Mouse (Mus musculus): ENCODE results near the gene Dlg2. TPM values are rescaled to one million over a fixed set of nuclear protein-coding genes. Genes with fewer than 3 reads are reported as not detected.

Gene Dlg2
- polyA plus RNA-seq, 1 experiment from 2014 or later = 8.1 TPM

DNA sequence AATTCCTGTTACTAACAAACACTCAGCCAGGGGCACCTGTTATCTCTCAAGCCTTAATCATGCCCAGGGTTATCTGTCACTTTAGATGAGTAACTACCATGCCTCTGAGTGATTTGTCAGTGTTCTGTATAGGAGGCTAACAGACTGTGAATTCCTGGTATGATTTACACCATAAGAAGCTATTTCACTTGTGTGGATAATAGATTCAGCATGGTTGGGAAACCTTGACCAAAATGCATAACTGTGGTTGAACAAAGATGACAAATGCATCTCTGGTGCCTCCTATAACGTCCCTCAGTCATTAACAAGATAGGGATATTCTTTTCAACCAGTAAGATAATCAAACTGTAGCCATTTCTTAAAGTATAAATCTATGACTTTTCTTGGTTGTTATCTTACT lies 1341.5 kb downstream of the Dlg2 start:
- ATAC-seq (ENCODE audit: low FRiP score, low read depth) = no peak
- H3K36me3 ChIP-seq = no peaks in the 10 kb centered on the region
- no peaks in the 10 kb centered on the region for H3K4me1 ChIP-seq
- 59% methylated on average over 1 of the region's 1 CpGs for WGBS
- no peaks in the 10 kb centered on the region for H3K27me3 ChIP-seq (replicated peaks)
- no peak overlapping the region for H3K9ac ChIP-seq
- H3K4me3 ChIP-seq = no peak overlapping the region
- H3K27ac ChIP-seq = no peak overlapping the region
- no peaks in the 10 kb centered on the region for H3K9me3 ChIP-seq
- no peak overlapping the region for H3K4me2 ChIP-seq (replicated peaks)

DNA sequence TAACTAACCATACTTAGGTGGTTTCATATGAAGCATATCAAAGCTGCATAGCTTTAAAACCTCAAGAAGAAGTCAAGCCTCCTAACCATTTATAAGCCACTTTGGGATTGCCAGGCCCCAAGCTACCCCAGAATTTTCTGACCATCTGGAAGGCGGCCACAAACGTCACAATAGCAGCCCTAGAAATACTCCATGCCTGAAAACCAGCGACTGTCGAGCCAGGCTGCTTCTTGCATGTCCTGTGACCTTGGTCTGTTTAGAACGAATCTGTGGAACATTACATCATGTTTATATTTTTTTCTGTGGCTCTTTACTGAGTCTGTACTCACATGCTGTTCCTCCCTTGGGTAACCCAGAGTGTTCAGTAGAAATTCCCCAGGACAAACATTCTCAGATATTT lies 1355.7 kb downstream of the Dlg2 start:
- Histone ChIP-seq H3K27ac (no peak overlapping the region), H3K9ac (no peak overlapping the region), H3K9me3 (no peaks in the 10 kb centered on the region), H3K36me3 (no peaks in the 10 kb centered on the region), H3K4me2 (replicated peaks) (no peak overlapping the region), H3K27me3 (replicated peaks) (no peaks in the 10 kb centered on the region), H3K4me1 (no peaks in the 10 kb centered on the region), H3K4me3 (no peak overlapping the region)
- WGBS = 86% methylated on average over 5 of the region's 5 CpGs
- ATAC-seq (ENCODE audit: low FRiP score, low read depth) = no peak

DNA sequence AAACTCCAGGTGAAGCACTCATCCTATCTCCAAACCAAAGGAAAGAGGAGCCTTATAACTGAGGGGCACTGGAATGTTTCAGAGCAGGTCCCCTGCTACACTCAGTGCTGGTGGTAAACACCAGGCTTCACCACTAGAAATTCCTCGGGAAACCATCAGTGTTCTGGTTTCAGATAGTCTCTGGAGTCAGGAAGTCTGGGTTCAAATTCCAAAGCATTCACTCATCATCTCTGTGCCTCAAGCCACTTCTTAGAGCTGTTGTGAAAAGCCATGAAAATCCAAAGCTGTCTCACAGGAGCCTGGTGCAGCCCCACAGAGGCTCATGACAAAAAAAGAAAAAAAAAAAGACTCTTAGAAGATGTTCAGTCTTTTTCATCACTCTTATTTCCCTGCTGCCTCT lies 1369.3 kb downstream of the Dlg2 start:
- Histone ChIP-seq H3K4me1 (no peaks in the 10 kb centered on the region), H3K27ac (no peak overlapping the region), H3K4me2 (replicated peaks) (no peak overlapping the region), H3K9me3 (no peaks in the 10 kb centered on the region), H3K36me3 (no peaks in the 10 kb centered on the region), H3K27me3 (replicated peaks) (no peaks in the 10 kb centered on the region), H3K4me3 (no peak overlapping the region), H3K9ac (no peak overlapping the region)
- no peak for ATAC-seq (ENCODE audit: low FRiP score, low read depth)
- 50% methylated on average over 1 of the region's 1 CpGs for WGBS

DNA sequence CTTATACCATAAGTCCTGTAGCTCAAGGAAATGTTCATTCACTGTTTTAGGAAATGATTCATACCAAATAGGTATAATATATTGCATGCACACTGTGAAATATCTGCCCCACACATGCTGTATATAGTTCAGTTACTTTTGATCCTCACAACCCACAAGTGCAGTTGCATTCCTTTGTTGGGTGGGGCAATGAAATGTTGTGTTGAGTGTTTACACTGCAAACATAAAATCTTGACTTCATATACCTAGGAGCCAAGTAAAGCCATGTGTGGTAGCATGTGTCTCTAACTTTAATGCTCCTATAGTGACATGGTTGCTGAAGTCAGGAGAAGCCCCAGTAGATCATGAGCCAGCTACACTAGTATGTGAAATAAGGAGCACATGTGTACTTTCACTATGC lies 1372.9 kb downstream of the Dlg2 start:
- no peaks in the 10 kb centered on the region for H3K9me3 ChIP-seq
- no peaks in the 10 kb centered on the region for H3K36me3 ChIP-seq
- H3K27me3 ChIP-seq (replicated peaks) = no peaks in the 10 kb centered on the region
- no peaks in the 10 kb centered on the region for H3K4me1 ChIP-seq
- no peak overlapping the region for H3K27ac ChIP-seq
- H3K4me3 ChIP-seq = no peak overlapping the region
- H3K4me2 ChIP-seq (replicated peaks) = no peak overlapping the region
- no peak for ATAC-seq (ENCODE audit: low FRiP score, low read depth)
- no peak overlapping the region for H3K9ac ChIP-seq

DNA sequence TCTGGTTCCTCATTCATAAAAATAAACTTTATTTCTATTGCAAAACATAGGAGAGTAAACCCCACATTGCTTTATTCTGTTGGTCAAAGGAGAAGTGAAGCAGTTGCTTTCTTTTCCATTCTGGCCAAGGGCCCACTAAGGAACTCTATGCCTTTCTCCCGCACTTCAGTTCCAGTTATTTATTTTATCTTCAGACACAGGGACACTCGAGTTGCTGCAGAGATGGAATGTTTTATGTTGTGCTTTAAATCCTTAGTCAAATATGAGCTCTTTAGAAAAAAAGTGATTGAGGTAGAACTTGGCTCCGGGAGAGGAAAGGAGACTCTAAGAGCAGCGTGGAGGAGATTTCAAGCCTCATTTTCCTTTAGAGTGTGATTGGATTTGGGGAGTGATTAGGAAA lies 1377.2 kb downstream of the Dlg2 start:
- Histone ChIP-seq H3K4me2 (replicated peaks) (no peak overlapping the region), H3K27ac (no peak overlapping the region), H3K4me1 (no peaks in the 10 kb centered on the region), H3K4me3 (no peak overlapping the region), H3K36me3 (no peaks in the 10 kb centered on the region), H3K9ac (no peak overlapping the region), H3K9me3 (no peaks in the 10 kb centered on the region), H3K27me3 (replicated peaks) (no peaks in the 10 kb centered on the region)
- ATAC-seq (ENCODE audit: low FRiP score, low read depth) = no peak
- WGBS = 71% methylated on average over 4 of the region's 4 CpGs

DNA sequence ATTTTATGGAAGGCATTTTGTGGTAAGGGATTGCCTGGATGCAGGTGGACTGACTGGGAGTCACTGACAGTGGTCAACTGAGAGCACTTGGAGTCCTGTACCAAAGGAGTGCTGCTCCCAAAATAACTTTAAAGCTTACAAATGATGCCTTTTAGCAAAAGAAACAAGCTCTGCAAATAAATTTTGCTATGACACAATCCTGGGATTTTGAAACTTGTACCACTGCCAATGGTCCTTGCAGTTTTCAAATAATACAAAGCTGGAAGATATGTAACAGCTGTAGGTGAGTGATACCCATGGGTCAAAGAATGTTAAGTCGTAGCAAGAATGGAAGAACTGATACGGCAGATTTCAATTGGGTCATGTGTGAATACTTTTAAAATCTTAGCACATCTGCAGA lies 1380.5 kb downstream of the Dlg2 start:
- no peak for ATAC-seq (ENCODE audit: low FRiP score, low read depth)
- no peak overlapping the region for H3K4me2 ChIP-seq (replicated peaks)
- no peak overlapping the region for H3K9ac ChIP-seq
- no peaks in the 10 kb centered on the region for H3K9me3 ChIP-seq
- no peak overlapping the region for H3K4me3 ChIP-seq
- no peak overlapping the region for H3K27ac ChIP-seq
- H3K27me3 ChIP-seq (replicated peaks) = no peaks in the 10 kb centered on the region
- H3K36me3 ChIP-seq = no peaks in the 10 kb centered on the region
- no peaks in the 10 kb centered on the region for H3K4me1 ChIP-seq
- WGBS = 88% methylated on average over 2 of the region's 2 CpGs

DNA sequence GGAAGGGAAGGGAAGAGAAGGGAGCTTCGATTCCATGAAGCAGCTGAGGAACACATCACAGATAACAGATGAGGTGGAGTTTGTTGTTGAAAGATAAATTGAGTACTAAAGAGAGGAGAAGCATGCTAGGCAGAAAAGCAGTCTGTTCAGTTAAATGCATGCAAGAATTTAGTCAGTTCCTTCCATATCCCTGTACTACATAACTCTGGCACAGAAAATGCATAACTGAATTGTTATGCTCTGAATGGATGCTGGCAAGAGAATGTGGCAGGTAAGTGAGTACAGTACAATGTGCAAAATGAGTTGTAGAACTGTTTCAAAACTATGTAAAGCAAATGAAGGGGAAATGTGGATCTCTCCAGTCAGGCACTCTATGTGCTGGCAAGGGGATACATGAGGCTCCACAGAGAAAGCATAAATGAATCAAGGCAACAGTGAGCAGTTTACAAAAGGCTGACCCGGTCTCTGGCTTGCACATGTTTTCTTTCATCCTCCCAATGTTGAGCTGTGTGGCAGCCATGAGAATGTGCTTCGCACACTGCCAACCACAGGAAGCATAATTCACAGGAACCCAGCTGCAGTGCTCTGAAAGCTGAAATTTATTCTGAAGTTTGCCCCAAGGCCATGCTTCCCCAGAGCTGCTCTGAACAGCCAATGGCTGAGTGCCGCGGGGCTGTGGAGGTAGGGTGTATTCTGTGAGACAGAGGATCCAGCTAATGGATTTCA lies 1386.5 kb downstream of the Dlg2 start:
- 40% methylated on average over 5 of the region's 5 CpGs for WGBS
- Histone ChIP-seq H3K27ac (no peak overlapping the region), H3K4me3 (no peak overlapping the region)

DNA sequence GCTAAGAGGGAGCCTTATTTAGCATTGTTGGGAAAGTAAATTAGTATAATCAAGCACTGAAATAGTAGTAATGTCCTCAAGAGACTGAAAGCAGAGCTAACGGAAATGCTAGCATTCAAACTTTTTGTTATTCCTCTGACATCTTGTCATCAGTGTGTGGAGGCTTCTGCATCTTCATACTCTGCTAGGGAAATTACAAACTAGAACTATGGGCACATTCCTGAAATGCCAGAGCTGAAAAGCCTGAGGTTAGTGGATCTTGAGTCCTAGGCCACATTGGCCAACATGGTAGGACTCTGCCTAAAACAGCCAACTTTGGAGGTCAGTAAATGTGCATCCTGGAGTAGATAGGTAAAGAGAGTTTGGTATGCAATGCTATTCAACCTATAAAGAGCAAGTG lies 1392.4 kb downstream of the Dlg2 start:
- no peak overlapping the region for H3K4me2 ChIP-seq (replicated peaks)
- H3K4me3 ChIP-seq = no peak overlapping the region
- H3K9me3 ChIP-seq = no peaks in the 10 kb centered on the region
- H3K27ac ChIP-seq = no peak overlapping the region
- ATAC-seq (ENCODE audit: low FRiP score, low read depth) = no peak
- H3K9ac ChIP-seq = no peak overlapping the region
- no peaks in the 10 kb centered on the region for H3K4me1 ChIP-seq
- no peaks in the 10 kb centered on the region for H3K27me3 ChIP-seq (replicated peaks)
- WGBS = 84% methylated on average over 1 of the region's 1 CpGs
- H3K36me3 ChIP-seq = no peaks in the 10 kb centered on the region

More for the DNA sequence above, 1386.5 kb downstream of the Dlg2 start:
- Histone ChIP-seq H3K27me3 (replicated peaks) (no peaks in the 10 kb centered on the region), H3K9ac (no peak overlapping the region), H3K4me2 (replicated peaks) (no peak overlapping the region), H3K36me3 (no peaks in the 10 kb centered on the region), H3K4me1 (peaks cover 7% of the 10 kb centered on the region; the same call in 1 of the 2 replicates), H3K9me3 (no peaks in the 10 kb centered on the region)
- ATAC-seq (ENCODE audit: low FRiP score, low read depth) = peak; percentile 97

DNA sequence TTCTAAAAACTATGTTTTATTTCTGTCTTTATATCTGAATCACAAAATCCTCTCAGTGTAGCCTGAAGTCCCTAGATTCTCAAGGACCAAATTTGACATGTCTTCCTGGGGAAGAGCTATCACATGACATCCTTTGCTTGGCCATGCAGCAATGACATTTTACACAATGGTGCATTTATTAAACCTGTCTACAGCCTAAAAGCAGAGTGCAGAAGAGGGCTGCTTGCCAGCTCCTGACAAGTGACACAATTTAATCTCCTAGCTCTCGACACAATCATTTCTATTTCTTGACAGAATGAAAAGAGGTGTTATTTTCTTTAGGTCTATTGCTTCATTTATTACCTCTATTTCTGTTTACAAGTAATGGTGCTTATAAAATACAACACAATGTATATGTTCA lies 1400.4 kb downstream of the Dlg2 start:
- H3K27me3 ChIP-seq (replicated peaks) = no peaks in the 10 kb centered on the region
- no peak overlapping the region for H3K4me3 ChIP-seq
- no peak overlapping the region for H3K27ac ChIP-seq
- 72% methylated on average over 1 of the region's 1 CpGs for WGBS
- H3K9me3 ChIP-seq = no peaks in the 10 kb centered on the region
- ATAC-seq (ENCODE audit: low FRiP score, low read depth) = no peak
- H3K4me2 ChIP-seq (replicated peaks) = no peak overlapping the region
- H3K9ac ChIP-seq = no peak overlapping the region
- no peaks in the 10 kb centered on the region for H3K36me3 ChIP-seq
- H3K4me1 ChIP-seq = no peaks in the 10 kb centered on the region

DNA sequence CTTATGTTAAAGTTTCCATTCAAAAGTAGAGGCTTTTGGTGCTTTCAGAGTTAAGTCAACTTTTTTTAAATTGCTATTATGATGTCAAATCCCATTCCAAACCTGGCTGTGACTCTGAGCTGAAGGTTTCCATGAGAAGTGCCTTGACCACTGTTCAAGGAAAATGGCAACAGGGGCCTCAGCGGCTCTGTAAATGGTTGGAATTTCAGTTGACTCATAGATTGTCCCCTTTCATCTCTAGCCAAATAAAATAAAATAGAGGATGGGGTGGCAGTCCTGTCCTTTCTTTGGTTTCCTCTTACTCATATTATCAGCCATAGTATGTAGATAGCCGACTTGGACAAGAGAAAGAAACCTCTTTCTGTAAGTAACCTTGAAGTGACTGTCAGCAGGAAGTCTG lies 1401.3 kb downstream of the Dlg2 start:
- ATAC-seq (ENCODE audit: low FRiP score, low read depth) = no peak
- H3K27me3 ChIP-seq (replicated peaks) = no peaks in the 10 kb centered on the region
- no peaks in the 10 kb centered on the region for H3K9me3 ChIP-seq
- 86% methylated on average over 2 of the region's 2 CpGs for WGBS
- no peak overlapping the region for H3K9ac ChIP-seq
- H3K4me1 ChIP-seq = no peaks in the 10 kb centered on the region
- no peak overlapping the region for H3K27ac ChIP-seq
- H3K4me2 ChIP-seq (replicated peaks) = no peak overlapping the region
- H3K36me3 ChIP-seq = no peaks in the 10 kb centered on the region
- H3K4me3 ChIP-seq = no peak overlapping the region

DNA sequence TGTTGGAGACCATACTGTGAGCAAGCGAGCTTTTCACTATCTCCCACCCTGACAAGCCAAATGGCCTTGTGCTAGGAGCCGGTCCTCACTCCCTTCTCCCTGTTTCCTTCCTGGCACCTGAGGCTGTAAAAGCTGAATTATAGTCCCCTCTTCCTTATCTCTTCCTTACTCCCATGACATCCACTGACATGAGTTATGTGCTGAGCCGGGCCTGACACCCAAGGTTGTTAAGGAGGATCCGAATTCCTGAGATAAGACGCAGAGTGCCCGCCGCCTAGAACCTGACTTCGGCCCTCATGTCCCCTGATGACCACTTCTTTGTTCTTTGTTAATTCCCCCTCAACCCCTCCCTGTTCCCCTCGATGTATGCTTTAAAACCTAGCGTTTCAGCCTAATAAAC lies 1409.9 kb downstream of the Dlg2 start:
- Histone ChIP-seq H3K27ac (no peak overlapping the region), H3K4me2 (replicated peaks) (no peak overlapping the region), H3K36me3 (no peaks in the 10 kb centered on the region), H3K9me3 (no peaks in the 10 kb centered on the region), H3K27me3 (replicated peaks) (no peaks in the 10 kb centered on the region), H3K4me1 (no peaks in the 10 kb centered on the region), H3K9ac (no peak overlapping the region), H3K4me3 (no peak overlapping the region)
- WGBS = 90% methylated on average over 10 of the region's 10 CpGs
- ATAC-seq (ENCODE audit: low FRiP score, low read depth) = no peak

DNA sequence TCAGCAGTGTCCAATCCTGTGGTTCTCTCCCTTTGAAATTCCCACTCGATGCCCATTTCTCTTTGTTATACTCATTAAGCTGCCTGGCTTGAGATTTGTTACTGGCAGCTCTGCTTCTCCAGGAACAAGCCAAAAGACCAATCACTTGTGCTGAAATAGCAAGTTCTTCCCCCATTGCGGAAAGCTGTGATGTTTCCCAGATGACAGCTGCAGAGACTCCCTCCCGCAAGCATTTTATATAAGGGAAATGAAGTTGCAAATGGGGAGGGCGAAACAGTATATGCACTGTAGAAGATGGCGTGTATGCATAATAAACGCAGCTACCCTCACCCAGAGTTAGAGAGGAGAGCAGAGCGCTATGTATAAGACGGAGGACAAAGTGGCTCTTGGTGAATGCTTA lies 1417.5 kb downstream of the Dlg2 start:
- no peak overlapping the region for H3K27ac ChIP-seq
- H3K27me3 ChIP-seq (replicated peaks) = no peaks in the 10 kb centered on the region
- H3K9ac ChIP-seq = no peak overlapping the region
- H3K36me3 ChIP-seq = no peaks in the 10 kb centered on the region
- no peaks in the 10 kb centered on the region for H3K4me1 ChIP-seq
- no peak for ATAC-seq (ENCODE audit: low FRiP score, low read depth)
- H3K9me3 ChIP-seq = no peaks in the 10 kb centered on the region
- no peak overlapping the region for H3K4me3 ChIP-seq
- H3K4me2 ChIP-seq (replicated peaks) = no peak overlapping the region
- 88% methylated on average over 8 of the region's 8 CpGs for WGBS

DNA sequence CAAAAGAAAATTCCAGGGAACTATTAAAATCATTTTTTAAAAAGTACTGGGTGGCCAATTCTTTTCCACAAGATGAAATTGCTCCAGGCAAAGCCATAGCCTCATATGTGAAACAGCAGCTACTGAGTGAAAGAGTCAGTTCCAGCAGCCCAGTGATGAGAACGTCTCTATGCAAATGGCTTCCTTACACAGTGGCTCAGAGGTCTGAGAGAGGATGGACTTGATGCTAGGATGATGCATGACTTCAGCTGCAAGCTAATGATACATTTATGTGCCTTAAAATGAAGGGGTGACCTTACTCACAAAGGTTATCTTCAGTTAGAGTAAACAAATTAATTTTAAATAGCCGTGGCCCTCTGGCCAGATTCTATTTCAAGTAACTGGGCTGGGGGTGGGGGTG lies 1420.5 kb downstream of the Dlg2 start:
- no peaks in the 10 kb centered on the region for H3K9me3 ChIP-seq
- no peaks in the 10 kb centered on the region for H3K4me1 ChIP-seq
- H3K4me3 ChIP-seq = no peak overlapping the region
- H3K36me3 ChIP-seq = no peaks in the 10 kb centered on the region
- 53% methylated on average over 2 of the region's 2 CpGs for WGBS
- no peak overlapping the region for H3K27ac ChIP-seq
- H3K4me2 ChIP-seq (replicated peaks) = no peak overlapping the region
- no peak overlapping the region for H3K9ac ChIP-seq
- no peak for ATAC-seq (ENCODE audit: low FRiP score, low read depth)
- H3K27me3 ChIP-seq (replicated peaks) = no peaks in the 10 kb centered on the region

All from neural tube, embryonic 12.5 days (tissue).